Mouse (Mus musculus) heart, embryonic 14.5 days (tissue): ENCODE data around the gene Auh. TPM values are rescaled to one million over a fixed set of nuclear protein-coding genes. Genes with fewer than 3 reads are reported as not detected.

ENCODE experiments used
- ATAC-seq: fragments of 200-750 bp; cut with Nextera tagmentation; 2 replicates; pipeline ENCODE4 v1.8.0; 2017; ENCODE audit warnings: low read depth, moderate TSS enrichment; ENCODE audit not compliant: insufficient number of reproducible peaks, insufficient read depth, low FRiP score
- H3K27ac ChIP-seq, 2 experiments: fragments of 200-500 bp in 1 of 2; fragments of 300-500 bp in 1 of 2; sonication (generic) in 1 of 2; replicated peaks in 1 of 2; 2 replicates each; pipeline ENCODE4 v1.5.1; 2012 to 2014; ENCODE audit warnings: low read depth in 2 of 2, low read length in 2 of 2, control low read depth in 1 of 2, mild to moderate bottlenecking in 1 of 2, mixed read lengths in 1 of 2; ENCODE audit not compliant: control insufficient read depth in 1 of 2, insufficient read depth in 1 of 2
- H3K27me3 ChIP-seq: fragments of 300-500 bp; sonication (generic); 2 replicates; pipeline ENCODE4 v1.6.1; 2014; ENCODE audit warnings: mild to moderate bottlenecking, low read length, control low read depth; ENCODE audit not compliant: control insufficient read depth, insufficient read depth
- H3K36me3 ChIP-seq: fragments of 300-500 bp; sonication (generic); 2 replicates; pipeline ENCODE4 v1.6.1; 2014; ENCODE audit warnings: mild to moderate bottlenecking, control low read depth, low read length, mixed read lengths; ENCODE audit not compliant: control insufficient read depth, insufficient read depth
- H3K4me1 ChIP-seq, 2 experiments: fragments of 200-500 bp in 1 of 2; fragments of 300-500 bp in 1 of 2; sonication (generic) in 1 of 2; 2 replicates each; pipeline ENCODE4 v1.6.1; 2012 to 2014; ENCODE audit warnings: low read length in 2 of 2, control low read depth in 1 of 2, mixed read lengths in 1 of 2; ENCODE audit not compliant: control insufficient read depth in 2 of 2, insufficient read depth in 2 of 2
- H3K4me2 ChIP-seq: fragments of 300-500 bp; sonication (generic); 2 replicates; pipeline ENCODE4 v1.6.1; 2014; ENCODE audit warnings: mild to moderate bottlenecking, low read length
- H3K4me3 ChIP-seq, 2 experiments: fragments of 200-500 bp in 1 of 2; fragments of 300-500 bp in 1 of 2; sonication (generic) in 1 of 2; 2 replicates each; pipeline ENCODE4 v1.5.1; 2012 to 2014; ENCODE audit warnings: low read length in 2 of 2, mild to moderate bottlenecking in 2 of 2, control low read depth in 1 of 2, low read depth in 1 of 2, moderate library complexity in 1 of 2; ENCODE audit not compliant: control insufficient read depth in 1 of 2, insufficient read depth in 1 of 2
- H3K9ac ChIP-seq: fragments of 300-500 bp; sonication (generic); 2 replicates; pipeline ENCODE4 v1.6.1; 2014; ENCODE audit warnings: mild to moderate bottlenecking, low read length
- H3K9me3 ChIP-seq: fragments of 300-500 bp; sonication (generic); 2 replicates; pipeline ENCODE4 v1.6.1; 2016; ENCODE audit warnings: low read length, control low read depth; ENCODE audit not compliant: control insufficient read depth
- WGBS: fragments of 180-500 bp; shearing (Covaris S2); extraction: QIAGEN DNeasy Blood & Tissue Kit; methylation state at CpG from one replicate; pipeline ENCODE4 v1.1.7; 2014; 5-methylcytosine and 5-hydroxymethylcytosine counted together
- polyA plus RNA-seq: library from polyadenylated mRNA; unstranded; fragments of >200 nt; fragmentation: Nextera tagmentation; extraction: Ambion mirVana; gene quantifications from 2 replicates; pipeline ENCODE4 v1.2.1, GENCODE M21; 2014

The Auh gene
- polyA plus RNA-seq, 1 experiment from 2014 or later, result 56.4 TPM

DNA sequence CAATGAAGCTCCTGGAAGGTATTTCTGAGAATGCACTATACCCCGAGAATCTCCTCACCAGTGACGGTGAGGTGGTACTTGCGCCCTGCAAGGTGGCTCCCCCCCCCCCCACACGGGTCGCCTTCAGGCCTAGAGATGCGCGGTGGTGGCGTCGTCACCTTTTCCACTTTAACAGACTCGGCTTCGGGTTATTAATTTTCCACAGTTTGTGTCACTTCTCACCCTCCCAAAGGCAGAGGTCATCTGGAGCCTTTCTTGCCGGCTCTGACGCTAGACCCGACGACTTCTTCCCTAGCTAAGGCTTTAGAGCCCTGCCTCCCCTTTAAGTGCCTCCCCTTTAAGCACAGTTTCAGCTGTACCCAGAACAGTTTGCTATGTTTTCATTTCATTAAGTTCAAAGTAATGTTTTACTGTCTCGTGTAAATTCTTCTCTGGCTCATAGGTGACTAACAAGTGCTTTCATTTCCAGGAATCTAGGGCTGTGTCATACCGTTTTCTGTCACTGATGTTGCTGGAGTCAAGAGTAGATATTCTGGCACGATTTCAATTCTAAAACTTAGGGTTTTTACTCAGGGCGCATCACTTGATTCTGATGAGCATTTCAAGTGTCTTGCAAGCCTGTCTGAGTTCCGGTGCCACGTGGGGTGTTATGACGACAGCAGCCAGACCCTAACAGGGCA, 69.3 kb downstream of the Auh start:
- Histone ChIP-seq H3K4me3 (no peak overlapping the region), H3K4me1 (peaks cover 10 to 22% of the 10 kb centered on the region in 2 experiments), H3K4me2 (no peak overlapping the region), H3K9ac (no peak overlapping the region), H3K27ac (no peak overlapping the region), H3K9me3 (no peaks in the 10 kb centered on the region), H3K27me3 (no peaks in the 10 kb centered on the region), H3K36me3 (peaks cover 2% of the 10 kb centered on the region; the same call in 1 of the 2 replicates)
- no peak for ATAC-seq
- 68% methylated on average over 22 of the region's 22 CpGs for WGBS

DNA sequence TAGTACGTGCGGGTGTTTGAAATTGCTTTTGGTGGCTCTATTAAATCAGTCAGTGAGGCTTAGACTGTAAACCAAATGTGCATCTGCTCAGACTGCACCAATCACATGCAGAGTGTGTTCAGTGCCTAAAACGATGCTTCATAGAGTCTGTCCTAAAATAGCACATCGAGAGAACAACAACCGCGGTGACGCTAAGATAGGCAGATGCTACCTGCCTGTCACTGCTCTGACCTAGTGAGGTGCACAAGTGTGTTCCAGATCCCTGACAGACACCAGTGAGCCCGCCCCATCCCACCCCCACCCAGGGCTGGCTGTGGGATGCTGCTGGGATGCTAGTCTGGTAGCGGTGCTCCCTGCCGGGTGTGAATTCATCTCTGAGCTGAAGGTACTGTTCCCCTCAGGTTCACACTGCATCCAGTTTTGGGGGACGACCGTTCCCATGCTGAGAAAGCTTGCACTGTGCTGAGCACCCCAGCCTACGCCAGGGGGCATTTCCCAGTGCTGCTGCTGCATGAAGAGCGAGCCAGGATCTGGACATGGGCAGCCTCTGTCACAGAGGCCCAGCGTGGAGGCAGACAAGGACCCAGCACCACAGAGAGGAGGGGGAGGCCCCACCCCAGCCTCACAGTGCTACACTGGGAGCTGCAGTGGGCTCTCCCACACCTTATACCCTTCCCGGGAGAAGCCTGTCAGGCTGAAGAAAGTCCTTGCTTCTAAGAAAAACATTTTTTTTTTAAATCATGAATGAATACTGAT, 70.2 kb downstream of the Auh start:
- Histone ChIP-seq H3K36me3 (peaks cover 2% of the 10 kb centered on the region; the same call in 1 of the 2 replicates), H3K9me3 (no peaks in the 10 kb centered on the region), H3K4me3 (no peak overlapping the region), H3K27me3 (no peaks in the 10 kb centered on the region), H3K4me1 (peaks cover 10 to 20% of the 10 kb centered on the region in 2 experiments), H3K27ac (0 out of 4 replicates have a peak overlapping the region, but pooled peaks of 1 of the 2 experiments have one; percentile 12), H3K4me2 (no peak overlapping the region; the same call in 1 of the 2 replicates), H3K9ac (no peak overlapping the region; the same call in 1 of the 2 replicates)
- ATAC-seq, result no peak
- 49% methylated on average over 16 of the region's 16 CpGs for WGBS

DNA sequence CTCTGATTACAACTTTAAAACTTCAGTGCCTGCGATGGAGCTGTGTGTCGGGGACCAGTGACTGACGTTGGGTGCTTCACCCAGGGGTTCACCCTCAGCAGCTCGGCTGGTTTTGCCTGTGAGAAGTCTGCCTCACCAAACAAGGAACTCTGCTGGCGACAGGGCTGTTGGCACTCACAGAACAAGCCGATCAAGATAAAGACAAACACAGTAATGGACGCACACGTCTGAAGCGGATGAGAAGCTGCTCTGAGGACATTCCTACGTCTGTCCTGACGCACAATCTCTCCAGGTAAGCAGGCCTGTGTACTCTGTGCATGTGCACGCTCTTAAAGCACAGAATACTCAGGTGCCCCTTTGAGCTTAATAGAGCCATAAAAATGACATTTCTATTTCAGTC, 71.1 kb downstream of the Auh start:
- Histone ChIP-seq H3K4me3 (no peak overlapping the region), H3K36me3 (peaks cover 2% of the 10 kb centered on the region; the same call in 1 of the 2 replicates), H3K9ac (0 out of 2 replicates have a peak overlapping the region, but pooled peaks have one; percentile 4), H3K27ac (no peak overlapping the region), H3K4me2 (no peak overlapping the region), H3K9me3 (no peaks in the 10 kb centered on the region; the same call in 1 of the 2 replicates), H3K27me3 (no peaks in the 10 kb centered on the region), H3K4me1 (peaks cover 10 to 20% of the 10 kb centered on the region in 2 experiments)
- WGBS, result 53% methylated on average over 12 of the region's 12 CpGs
- ATAC-seq, result no peak

DNA sequence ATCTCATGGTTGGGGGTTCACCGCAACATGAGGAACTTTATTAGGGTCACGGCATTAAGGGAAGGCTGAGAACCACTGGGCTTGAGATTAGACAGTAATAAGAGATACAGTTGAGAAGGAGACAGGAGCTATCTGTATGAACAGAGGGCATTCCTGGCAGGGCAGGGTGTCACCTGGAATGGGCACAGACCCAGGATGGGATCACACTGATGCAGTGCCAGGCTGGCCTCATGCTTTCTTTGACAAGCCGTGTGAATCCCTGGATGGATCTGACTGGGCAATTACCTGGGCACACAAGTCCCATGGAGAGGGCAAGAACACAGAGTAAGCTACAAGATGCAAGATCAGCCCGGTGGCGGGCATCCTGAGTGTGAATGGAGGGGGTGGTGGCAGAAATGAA, 71.7 kb downstream of the Auh start:
- no peak for ATAC-seq
- H3K27me3 ChIP-seq, result no peaks in the 10 kb centered on the region
- 85% methylated on average over 5 of the region's 5 CpGs for WGBS

DNA sequence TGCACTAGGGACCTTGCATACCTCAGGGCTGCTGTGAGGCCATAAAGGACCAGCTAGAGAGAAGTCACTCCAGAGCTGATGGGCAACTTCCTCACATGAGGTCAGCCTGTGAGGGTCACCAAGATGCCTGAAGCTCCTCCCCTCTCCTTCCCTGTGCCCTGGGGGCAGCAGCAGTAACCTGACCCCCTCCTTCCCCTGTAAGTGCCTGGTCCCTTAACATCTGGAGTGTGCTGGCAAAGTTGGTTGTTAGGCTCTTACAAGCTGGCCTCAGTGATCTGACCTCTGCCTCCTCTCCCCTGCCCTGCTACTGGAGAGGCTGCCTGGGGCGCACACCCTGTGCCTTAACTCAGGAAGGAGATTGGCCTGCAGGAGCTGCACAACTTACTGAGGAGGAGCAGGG, 75.9 kb downstream of the Auh start:
- Histone ChIP-seq H3K4me3 (no peak overlapping the region), H3K9me3 (no peaks in the 10 kb centered on the region; the same call in 1 of the 2 replicates), H3K36me3 (no peaks in the 10 kb centered on the region), H3K9ac (no peak overlapping the region), H3K4me2 (no peak overlapping the region), H3K27me3 (no peaks in the 10 kb centered on the region), H3K27ac (no peak overlapping the region), H3K4me1 (peaks cover 4 to 8% of the 10 kb centered on the region in 2 experiments)
- 75% methylated on average over 1 of the region's 1 CpGs for WGBS
- ATAC-seq, result no peak

More for the DNA sequence above, 71.7 kb downstream of the Auh start:
- H3K4me1 ChIP-seq, result peaks cover 10 to 20% of the 10 kb centered on the region in 2 experiments
- H3K9me3 ChIP-seq, result no peaks in the 10 kb centered on the region; the same call in 1 of the 2 replicates
- peaks cover 2% of the 10 kb centered on the region; the same call in 1 of the 2 replicates for H3K36me3 ChIP-seq
- no peak overlapping the region for H3K4me2 ChIP-seq
- H3K27ac ChIP-seq, result no peak overlapping the region
- no peak overlapping the region for H3K4me3 ChIP-seq
- no peak overlapping the region for H3K9ac ChIP-seq

DNA sequence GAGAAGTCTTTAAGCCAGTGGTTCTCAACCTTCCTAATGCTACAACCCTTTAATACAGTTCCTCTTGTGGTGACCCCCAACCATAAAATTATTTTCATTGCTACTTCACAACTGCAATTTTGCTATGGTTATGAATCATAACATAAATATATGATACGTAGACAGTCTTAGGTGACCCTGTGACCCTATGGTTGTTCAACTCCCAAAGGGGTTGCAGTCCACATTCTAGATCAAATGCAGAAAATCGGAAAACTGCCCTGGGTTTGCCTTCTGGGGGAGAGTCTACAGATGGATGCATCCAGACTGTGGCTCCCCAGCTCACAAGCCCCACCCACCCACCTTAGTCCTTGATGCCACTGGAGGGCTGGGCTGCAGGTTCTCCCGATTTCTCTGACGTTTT, 77.6 kb downstream of the Auh start:
- 86% methylated on average over 4 of the region's 4 CpGs for WGBS
- no peak overlapping the region for H3K27ac ChIP-seq
- H3K4me2 ChIP-seq, result no peak overlapping the region
- no peaks in the 10 kb centered on the region for H3K36me3 ChIP-seq
- no peak overlapping the region for H3K4me3 ChIP-seq
- H3K9me3 ChIP-seq, result no peaks in the 10 kb centered on the region; the same call in 1 of the 2 replicates
- peaks cover 7 to 8% of the 10 kb centered on the region in 2 experiments; a peak in 3 of 4 replicates for H3K4me1 ChIP-seq
- no peak for ATAC-seq
- no peak overlapping the region for H3K9ac ChIP-seq
- H3K27me3 ChIP-seq, result no peaks in the 10 kb centered on the region

DNA sequence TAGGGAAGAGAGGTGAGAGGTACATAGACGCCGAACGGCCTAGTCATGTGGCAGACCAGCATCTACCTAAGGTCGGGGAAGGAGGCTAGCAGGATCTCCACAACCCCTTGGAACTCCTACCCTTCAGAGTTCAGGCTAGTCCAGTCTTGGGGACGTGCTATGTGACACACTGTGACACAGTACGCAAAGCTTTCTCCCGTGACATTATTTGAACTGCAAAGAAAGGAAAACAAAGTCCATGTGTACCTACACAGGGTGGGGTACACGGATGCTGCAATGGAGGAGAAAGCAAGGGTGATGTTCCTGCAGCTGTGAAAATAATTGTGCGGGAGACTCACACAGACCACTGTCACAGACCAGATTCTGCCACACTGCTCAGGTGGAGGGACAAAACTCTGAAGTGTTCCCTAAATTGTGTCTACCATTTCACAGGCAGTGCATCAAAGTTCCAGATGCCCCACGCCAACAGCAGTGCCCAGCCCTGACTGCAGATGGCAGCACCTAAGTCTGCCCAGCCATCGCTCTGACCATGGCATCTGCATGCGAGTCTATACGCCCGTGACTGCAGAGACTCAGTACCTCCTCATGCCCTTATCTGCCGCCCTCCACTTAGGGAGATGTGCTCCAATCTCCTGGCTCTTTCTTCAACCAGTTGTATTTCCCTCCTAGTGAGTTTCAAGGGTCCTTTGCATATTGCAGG, 79.3 kb downstream of the Auh start:
- Histone ChIP-seq H3K27ac (no peak overlapping the region), H3K27me3 (no peaks in the 10 kb centered on the region), H3K4me2 (no peak overlapping the region), H3K36me3 (no peaks in the 10 kb centered on the region), H3K4me1 (peaks cover 10 to 12% of the 10 kb centered on the region in 2 experiments), H3K9me3 (no peaks in the 10 kb centered on the region; the same call in 1 of the 2 replicates), H3K9ac (no peak overlapping the region), H3K4me3 (no peak overlapping the region)
- 77% methylated on average over 15 of the region's 15 CpGs for WGBS
- ATAC-seq, result no peak
